Mouse (Mus musculus) intestine, embryonic 15.5 days (tissue): ENCODE results near the gene Clybl. TPM values are rescaled to one million over a fixed set of nuclear protein-coding genes. Genes with fewer than 3 reads are reported as not detected.

Experiments
- ATAC-seq: fragments of 200-750 bp; cut with Nextera tagmentation; 2 replicates; pipeline ENCODE4 v1.8.0; 2017; ENCODE audit warnings: moderate TSS enrichment, moderate library complexity
- H3K27ac ChIP-seq: fragments of 300-500 bp; sonication (generic); 2 replicates; pipeline ENCODE4 v1.5.1; 2015; ENCODE audit warnings: mild to moderate bottlenecking, inconsistent platforms
- H3K27me3 ChIP-seq: fragments of 300-500 bp; sonication (generic); replicated peaks from 2 replicates; pipeline ENCODE4 v1.6.1; 2015; ENCODE audit warnings: inconsistent platforms
- H3K36me3 ChIP-seq: fragments of 300-500 bp; sonication (generic); 2 replicates; pipeline ENCODE4 v1.6.1; 2015; ENCODE audit warnings: inconsistent platforms
- H3K4me1 ChIP-seq: fragments of 300-500 bp; sonication (generic); replicated peaks from 2 replicates; pipeline ENCODE4 v1.6.1; 2015; ENCODE audit warnings: inconsistent platforms
- H3K4me2 ChIP-seq: fragments of 300-500 bp; sonication (generic); replicated peaks from 2 replicates; pipeline ENCODE4 v1.6.1; 2015; ENCODE audit warnings: mild to moderate bottlenecking, inconsistent platforms
- H3K4me3 ChIP-seq: fragments of 300-500 bp; sonication (generic); replicated peaks from 2 replicates; pipeline ENCODE4 v1.5.1; 2015; ENCODE audit warnings: inconsistent platforms
- H3K9ac ChIP-seq: fragments of 300-500 bp; sonication (generic); 2 replicates; pipeline ENCODE4 v1.6.1; 2015; ENCODE audit warnings: inconsistent platforms
- H3K9me3 ChIP-seq: fragments of 300-500 bp; sonication (generic); 2 replicates; pipeline ENCODE4 v1.6.1; 2016; ENCODE audit warnings: inconsistent platforms
- WGBS: fragments of 180-500 bp; shearing (Covaris S2); methylation state at CpG from one replicate; pipeline ENCODE4 v1.1.7; 2015; 5-methylcytosine and 5-hydroxymethylcytosine counted together
- polyA plus RNA-seq: library from polyadenylated mRNA; unstranded; fragments of >200 nt; fragmentation: Nextera tagmentation; extraction: Ambion mirVana; gene quantifications from 2 replicates; pipeline ENCODE4 v1.2.1, GENCODE M21; 2015

Clybl gene
- polyA plus RNA-seq, 1 experiment from 2014 or later: 33.7 TPM

DNA sequence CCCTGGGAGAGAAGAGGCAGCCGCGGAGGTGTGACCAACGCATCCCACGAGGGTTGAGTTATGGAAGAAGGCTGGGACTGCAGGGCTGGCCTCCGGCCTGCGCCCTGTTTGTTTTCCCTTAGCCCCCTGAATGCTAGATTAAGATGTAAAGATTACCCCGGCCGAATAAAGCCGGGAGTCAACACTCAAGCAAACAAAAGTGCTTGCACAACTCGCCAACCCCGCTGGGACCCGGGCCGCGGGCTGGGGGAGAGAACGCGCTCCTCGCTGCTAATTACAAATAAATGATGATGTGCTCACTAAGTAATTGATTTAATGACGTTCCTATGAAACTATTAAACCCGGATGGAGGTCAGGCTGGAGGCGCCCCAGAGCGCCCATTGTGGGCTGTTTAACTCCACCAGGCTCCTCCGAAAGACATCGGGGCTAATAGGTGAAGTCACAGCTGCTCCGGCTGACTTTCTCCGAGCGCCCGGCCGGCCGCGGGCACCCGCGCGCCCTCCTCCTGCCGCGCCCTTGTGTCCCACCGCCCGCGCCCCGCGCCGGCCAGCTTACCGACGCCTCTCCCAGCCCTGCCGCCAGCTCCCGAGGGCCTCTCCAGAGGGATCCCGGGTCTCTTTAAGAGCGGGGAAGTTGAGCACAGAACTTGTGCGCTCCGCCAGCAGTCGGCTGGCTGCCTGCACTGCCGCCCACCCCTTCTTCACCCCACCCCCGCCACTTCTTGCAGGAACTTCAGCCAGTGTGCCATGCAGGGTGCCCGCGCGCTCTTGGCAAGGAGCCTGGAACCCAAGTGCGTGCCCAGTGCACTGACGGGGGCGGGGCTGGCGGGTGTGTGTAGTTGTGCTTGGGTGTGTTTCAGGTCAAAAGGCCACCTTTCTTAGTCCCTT, 269.2 kb downstream of the Clybl start, which contains the start of gene Gm5089:
TSS of gene Gm5089 (minus strand) at position 620 of the 887 bp plus-strand sequence.
- no peaks in the 10 kb centered on the region for H3K9me3 ChIP-seq
- peak; percentile 41 for ATAC-seq
- no peaks in the 10 kb centered on the region for H3K36me3 ChIP-seq
- H3K4me3 ChIP-seq: peak within 1 kb of the TSS; percentile 26
- under 1% methylated on average over 59 of the region's 59 CpGs for WGBS
- H3K4me1 ChIP-seq: peaks cover 16% of the 10 kb centered on the region
- H3K27ac ChIP-seq: no peak within 1 kb of the TSS
- no peak within 1 kb of the TSS for H3K9ac ChIP-seq
- peak within 1 kb of the TSS; percentile 58 for H3K4me2 ChIP-seq
- H3K27me3 ChIP-seq: peaks cover 72% of the 10 kb centered on the region

DNA sequence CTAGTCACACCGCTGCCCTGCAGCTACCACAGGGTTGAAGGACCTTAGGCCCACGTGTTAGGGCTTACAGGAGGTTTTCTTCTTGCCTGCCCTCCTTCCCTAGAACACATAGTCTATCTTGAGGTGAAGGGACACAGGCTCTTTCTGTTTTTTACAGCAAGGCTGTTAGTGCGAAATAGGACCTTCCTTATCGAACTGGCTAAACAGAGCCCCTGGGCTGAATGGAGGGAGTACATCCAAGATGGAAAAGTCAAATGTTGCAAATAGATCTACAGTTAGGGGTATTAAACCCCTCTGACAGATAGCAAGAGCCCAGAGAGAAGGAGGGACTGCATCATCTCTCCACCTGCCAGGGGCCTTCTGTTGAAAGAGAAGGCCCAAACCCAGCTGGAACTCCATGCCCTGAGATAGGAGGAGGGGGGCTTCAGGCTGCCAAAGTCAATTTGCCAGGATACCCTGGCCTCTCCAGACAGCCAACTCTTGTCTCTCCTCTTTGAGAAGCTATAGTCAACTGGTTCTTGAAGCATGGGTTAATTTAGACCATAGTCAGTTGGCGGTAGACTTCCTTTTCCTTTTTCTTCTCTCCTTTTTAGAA, 270.1 kb downstream of the Clybl start:
- Histone ChIP-seq H3K27me3 (peaks cover 79% of the 10 kb centered on the region), H3K4me2 (peak overlapping the region; percentile 58; the same call in 1 of the 2 replicates), H3K4me3 (no peak overlapping the region), H3K9ac (no peak overlapping the region), H3K9me3 (no peaks in the 10 kb centered on the region), H3K4me1 (peaks cover 16% of the 10 kb centered on the region), H3K27ac (no peak overlapping the region), H3K36me3 (no peaks in the 10 kb centered on the region)
- 63% methylated on average over 5 of the region's 5 CpGs for WGBS
- no peak for ATAC-seq

Other genes with a start within 250 kb of the Clybl start
- gene Gpr183, start 216.5 kb upstream of the Clybl start, polyA plus RNA-seq: 3.7 TPM in 2 replicates
- gene Timm8a2, start 147.0 kb upstream of the Clybl start, polyA plus RNA-seq: not detected in 2 replicates
- gene Tm9sf2, start 74.7 kb upstream of the Clybl start, polyA plus RNA-seq: 247 and 273 TPM in 2 replicates